Mouse (Mus musculus): ENCODE results near the gene Gm11562. TPM values are rescaled to one million over a fixed set of nuclear protein-coding genes. Genes with fewer than 3 reads are reported as not detected.
"Not testable (repeated sequence)": the region's sequence is repeated elsewhere in the genome, so short reads cannot be mapped to it uniquely, and the experiment has no call there.

The Gm11562 gene
- polyA plus RNA-seq, 1 experiment from 2014 or later: not detected

DNA sequence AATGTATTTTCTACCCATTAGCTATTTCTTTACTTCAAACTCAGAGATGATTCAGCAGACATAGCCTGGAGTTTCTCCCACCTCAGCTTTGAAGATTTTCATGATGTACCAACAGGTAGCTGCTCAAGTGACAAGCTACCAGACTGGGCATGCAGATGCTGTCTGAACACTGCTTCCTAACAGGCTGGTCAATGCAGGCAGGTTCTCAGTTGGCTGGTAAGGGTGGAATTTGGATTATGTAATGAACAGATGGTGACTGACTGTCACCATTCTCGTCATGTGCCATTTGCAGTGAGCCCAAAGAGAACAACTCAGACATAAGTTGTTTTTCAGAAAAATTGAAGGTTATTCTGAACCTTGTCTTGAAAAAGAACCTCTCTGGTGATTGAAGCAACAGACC, 11.1 kb downstream of the Gm11562 start:
- H3K9ac ChIP-seq (ENCODE audit: low read depth, low read length): no peak overlapping the region
- no peaks in the 10 kb centered on the region for H3K36me3 ChIP-seq (ENCODE audit: control insufficient read depth, insufficient read depth, low read length)
- H3K27me3 ChIP-seq (ENCODE audit: control insufficient read depth, insufficient read depth, low read depth, low read length): no peaks in the 10 kb centered on the region
- H3K27ac ChIP-seq (ENCODE audit: low read length): no peak overlapping the region
- H3K4me3 ChIP-seq (ENCODE audit: low read depth, low read length): no peak overlapping the region
- H3K4me1 ChIP-seq (ENCODE audit: control insufficient read depth, insufficient read depth, low read length): no peaks in the 10 kb centered on the region
- H3K4me2 ChIP-seq (ENCODE audit: low read length): no peak overlapping the region
- ATAC-seq: no peak
- WGBS: 75% methylated on average over 1 of the region's 1 CpGs
- H3K9me3 ChIP-seq (replicated peaks; ENCODE audit: control insufficient read depth, low read length, poor library complexity, severe bottlenecking): no peaks in the 10 kb centered on the region

DNA sequence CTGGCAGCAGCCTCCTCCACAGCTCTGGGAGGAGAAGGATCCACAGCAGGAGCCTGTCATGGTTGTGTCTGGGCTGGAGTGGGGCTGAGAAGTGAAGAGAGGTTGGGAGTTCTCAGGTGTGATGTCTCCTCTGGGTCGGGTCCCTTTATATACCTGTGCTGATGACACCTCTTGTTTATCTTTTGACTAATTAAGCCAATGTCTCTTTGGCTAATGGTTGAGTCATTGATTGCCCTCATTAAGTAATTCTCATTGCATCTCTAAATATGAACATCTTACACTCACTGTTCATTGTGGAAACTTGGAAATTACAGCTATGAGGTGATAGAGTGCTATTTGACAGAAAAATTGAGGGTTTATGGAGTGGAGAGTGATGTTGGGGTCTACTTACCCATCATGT, 17.0 kb downstream of the Gm11562 start, which contains the start of gene Gm11938:
Gene Gm11938, minus strand, starts transcription at position 101 of the 400 bp plus-strand sequence.
- not testable (repeated sequence) for H3K4me3 ChIP-seq (ENCODE audit: low read depth, low read length); H3K27me3 ChIP-seq (ENCODE audit: control insufficient read depth, insufficient read depth, low read depth, low read length); H3K27ac ChIP-seq (ENCODE audit: low read length); H3K4me2 ChIP-seq (ENCODE audit: low read length); H3K4me1 ChIP-seq (ENCODE audit: control insufficient read depth, insufficient read depth, low read length); H3K9ac ChIP-seq (ENCODE audit: low read depth, low read length); H3K9me3 ChIP-seq (replicated peaks; ENCODE audit: control insufficient read depth, low read length, poor library complexity, severe bottlenecking); H3K36me3 ChIP-seq (ENCODE audit: control insufficient read depth, insufficient read depth, low read length); ATAC-seq
- 85% methylated on average over 1 of the region's 1 CpGs for WGBS

DNA sequence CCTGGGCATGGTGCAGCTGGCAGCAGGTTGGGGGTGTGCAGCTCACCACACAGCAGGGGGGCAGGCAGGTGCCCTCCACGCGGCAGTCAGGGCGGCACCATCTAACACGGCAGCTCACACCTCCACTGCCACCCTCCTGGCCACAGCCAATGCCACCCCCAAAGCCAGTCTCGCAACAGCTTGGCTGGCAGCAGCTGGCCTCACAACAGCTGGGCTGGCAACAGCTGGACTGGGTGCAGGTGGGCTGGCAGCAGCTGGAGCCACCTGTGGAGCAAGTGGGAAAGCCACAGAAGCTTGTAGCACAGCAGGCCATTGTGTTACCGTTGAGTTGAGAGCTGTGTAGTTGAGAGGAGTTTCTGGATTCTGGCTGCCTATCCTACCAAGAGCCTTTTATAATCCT, 22.5 kb downstream of the Gm11562 start, which contains the start of gene Krtap9-3:
Gene Krtap9-3, minus strand, starts transcription at position 364 of the 400 bp plus-strand sequence.
- not testable (repeated sequence) for H3K4me3 ChIP-seq (ENCODE audit: low read depth, low read length); H3K9ac ChIP-seq (ENCODE audit: low read depth, low read length); H3K27me3 ChIP-seq (ENCODE audit: control insufficient read depth, insufficient read depth, low read depth, low read length); ATAC-seq; H3K4me2 ChIP-seq (ENCODE audit: low read length); H3K27ac ChIP-seq (ENCODE audit: low read length); H3K4me1 ChIP-seq (ENCODE audit: control insufficient read depth, insufficient read depth, low read length); H3K9me3 ChIP-seq (replicated peaks; ENCODE audit: control insufficient read depth, low read length, poor library complexity, severe bottlenecking); H3K36me3 ChIP-seq (ENCODE audit: control insufficient read depth, insufficient read depth, low read length)
- 76% methylated on average over 6 of the region's 6 CpGs for WGBS

DNA sequence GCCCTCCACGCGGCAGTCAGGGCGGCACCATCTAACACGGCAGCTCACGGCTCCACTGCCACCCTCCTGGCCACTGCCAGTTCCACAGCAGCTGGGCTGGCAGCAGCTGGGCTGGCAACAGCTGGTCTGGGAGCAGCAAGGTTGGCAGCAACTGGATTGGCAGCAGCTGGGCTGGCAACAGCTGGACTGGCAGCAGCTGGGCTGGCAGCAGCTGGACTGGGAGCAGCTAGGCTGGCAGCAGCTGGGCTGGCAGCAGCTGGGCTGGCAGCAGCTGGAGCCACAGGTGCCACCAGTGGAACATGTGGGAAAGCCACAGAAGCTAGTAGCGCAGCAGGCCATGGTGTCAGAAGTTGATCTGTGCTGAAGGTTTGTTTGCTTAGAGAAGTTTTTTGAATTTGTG, 29.3 kb downstream of the Gm11562 start, which contains the start of gene Krtap1-3:
Gene Krtap1-3, minus strand, starts transcription at position 359 of the 400 bp plus-strand sequence.
- H3K4me2 ChIP-seq (ENCODE audit: low read length): no peak within 1 kb of the TSS
- H3K4me1 ChIP-seq (ENCODE audit: control insufficient read depth, insufficient read depth, low read length): no peaks in the 10 kb centered on the region
- H3K36me3 ChIP-seq (ENCODE audit: control insufficient read depth, insufficient read depth, low read length): no peaks in the 10 kb centered on the region
- no peak within 1 kb of the TSS for H3K4me3 ChIP-seq (ENCODE audit: low read depth, low read length)
- H3K27ac ChIP-seq (ENCODE audit: low read length): no peak within 1 kb of the TSS
- H3K27me3 ChIP-seq (ENCODE audit: control insufficient read depth, insufficient read depth, low read depth, low read length): no peaks in the 10 kb centered on the region
- H3K9ac ChIP-seq (ENCODE audit: low read depth, low read length): no peak within 1 kb of the TSS
- WGBS: 92% methylated on average over 6 of the region's 6 CpGs
- no peak for ATAC-seq
- no peaks in the 10 kb centered on the region for H3K9me3 ChIP-seq (replicated peaks; ENCODE audit: control insufficient read depth, low read length, poor library complexity, severe bottlenecking)

DNA sequence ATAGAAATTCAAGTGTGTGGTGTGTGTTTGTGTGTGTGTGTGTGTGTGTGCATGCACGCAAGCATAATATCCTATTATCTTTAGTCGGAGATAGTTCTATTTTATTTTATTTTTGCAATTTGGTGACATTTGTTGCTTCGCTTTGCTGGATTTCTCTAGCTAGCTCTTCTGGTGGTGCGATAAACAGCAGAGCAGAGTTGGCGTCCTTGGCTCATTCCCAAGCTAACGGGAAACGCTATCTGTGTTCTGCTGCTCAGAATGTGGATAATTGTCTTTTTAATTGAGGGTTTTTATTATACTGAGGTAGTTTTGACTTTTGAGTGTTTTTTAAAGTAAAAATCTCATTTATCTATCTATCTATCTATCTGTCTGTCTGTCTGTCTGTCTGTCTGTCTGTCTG, 35.1 kb downstream of the Gm11562 start:
- no peak overlapping the region for H3K9ac ChIP-seq (ENCODE audit: low read depth, low read length)
- H3K36me3 ChIP-seq (ENCODE audit: control insufficient read depth, insufficient read depth, low read length): no peaks in the 10 kb centered on the region
- no peaks in the 10 kb centered on the region for H3K9me3 ChIP-seq (replicated peaks; ENCODE audit: control insufficient read depth, low read length, poor library complexity, severe bottlenecking)
- no peaks in the 10 kb centered on the region for H3K27me3 ChIP-seq (ENCODE audit: control insufficient read depth, insufficient read depth, low read depth, low read length)
- no peaks in the 10 kb centered on the region for H3K4me1 ChIP-seq (ENCODE audit: control insufficient read depth, insufficient read depth, low read length)
- no peak overlapping the region for H3K4me3 ChIP-seq (ENCODE audit: low read depth, low read length)
- H3K27ac ChIP-seq (ENCODE audit: low read length): no peak overlapping the region
- no peak overlapping the region for H3K4me2 ChIP-seq (ENCODE audit: low read length)
- WGBS: 90% methylated on average over 7 of the region's 7 CpGs
- no peak for ATAC-seq

DNA sequence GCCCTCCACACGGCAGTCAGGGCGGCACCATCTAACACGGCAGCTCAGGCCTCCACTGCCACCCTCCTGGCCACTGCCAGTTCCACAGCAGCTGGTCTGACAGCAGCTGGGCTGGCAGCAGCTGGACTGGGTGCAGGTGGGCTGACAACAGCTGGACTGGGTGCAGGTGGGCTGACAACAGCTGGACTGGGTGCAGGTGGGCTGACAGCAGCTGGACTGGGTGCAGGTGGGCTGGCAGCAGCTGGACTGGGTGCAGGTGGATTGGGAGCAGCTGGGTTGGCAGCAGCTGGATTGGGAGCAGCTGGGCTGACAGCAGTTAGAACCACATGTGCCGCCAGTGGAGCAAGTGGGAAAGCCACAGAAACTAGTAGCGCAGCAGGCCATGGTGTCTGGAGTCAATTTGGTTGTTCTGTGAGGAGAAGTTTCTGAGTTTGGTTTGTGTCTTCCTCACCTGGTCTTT, 37.0 kb downstream of the Gm11562 start, which contains the start of gene Krtap1-4:
Gene Krtap1-4, minus strand, starts transcription at position 410 of the 460 bp plus-strand sequence.
- Histone ChIP-seq H3K36me3 (ENCODE audit: control insufficient read depth, insufficient read depth, low read length) (no peaks in the 10 kb centered on the region), H3K4me3 (ENCODE audit: low read depth, low read length) (no peak within 1 kb of the TSS), H3K27ac (ENCODE audit: low read length) (no peak within 1 kb of the TSS), H3K9me3 (replicated peaks; ENCODE audit: control insufficient read depth, low read length, poor library complexity, severe bottlenecking) (no peaks in the 10 kb centered on the region), H3K27me3 (ENCODE audit: control insufficient read depth, insufficient read depth, low read depth, low read length) (no peaks in the 10 kb centered on the region), H3K4me2 (ENCODE audit: low read length) (no peak within 1 kb of the TSS), H3K4me1 (ENCODE audit: control insufficient read depth, insufficient read depth, low read length) (no peaks in the 10 kb centered on the region), H3K9ac (ENCODE audit: low read depth, low read length) (no peak within 1 kb of the TSS)
- WGBS: 82% methylated on average over 5 of the region's 5 CpGs
- ATAC-seq: no peak

DNA sequence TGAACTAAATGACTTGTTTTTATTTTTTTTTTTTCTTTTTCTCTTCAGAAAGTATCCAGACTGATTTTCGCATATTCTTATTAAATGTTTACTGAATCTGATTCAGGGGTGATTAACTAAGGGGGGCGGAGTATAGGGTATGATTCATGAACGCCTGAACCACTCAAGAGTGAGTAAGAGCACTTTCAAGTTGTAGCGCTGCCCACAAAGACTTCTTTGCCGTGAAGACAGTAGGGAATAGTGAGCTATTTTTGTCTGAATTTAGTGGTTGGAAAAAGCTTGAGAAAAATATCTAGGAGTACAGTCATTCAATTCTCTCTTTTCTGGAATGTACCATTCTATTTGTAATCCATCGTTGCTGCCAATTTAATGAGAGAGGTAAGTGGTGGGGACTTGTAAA, 38.7 kb downstream of the Gm11562 start:
- no peaks in the 10 kb centered on the region for H3K27me3 ChIP-seq (ENCODE audit: control insufficient read depth, insufficient read depth, low read depth, low read length)
- H3K9me3 ChIP-seq (replicated peaks; ENCODE audit: control insufficient read depth, low read length, poor library complexity, severe bottlenecking): no peaks in the 10 kb centered on the region
- H3K4me2 ChIP-seq (ENCODE audit: low read length): no peak overlapping the region
- 85% methylated on average over 6 of the region's 6 CpGs for WGBS
- no peak for ATAC-seq
- H3K4me3 ChIP-seq (ENCODE audit: low read depth, low read length): no peak overlapping the region
- H3K27ac ChIP-seq (ENCODE audit: low read length): no peak overlapping the region
- no peak overlapping the region for H3K9ac ChIP-seq (ENCODE audit: low read depth, low read length)
- no peaks in the 10 kb centered on the region for H3K4me1 ChIP-seq (ENCODE audit: control insufficient read depth, insufficient read depth, low read length)
- H3K36me3 ChIP-seq (ENCODE audit: control insufficient read depth, insufficient read depth, low read length): no peaks in the 10 kb centered on the region

DNA sequence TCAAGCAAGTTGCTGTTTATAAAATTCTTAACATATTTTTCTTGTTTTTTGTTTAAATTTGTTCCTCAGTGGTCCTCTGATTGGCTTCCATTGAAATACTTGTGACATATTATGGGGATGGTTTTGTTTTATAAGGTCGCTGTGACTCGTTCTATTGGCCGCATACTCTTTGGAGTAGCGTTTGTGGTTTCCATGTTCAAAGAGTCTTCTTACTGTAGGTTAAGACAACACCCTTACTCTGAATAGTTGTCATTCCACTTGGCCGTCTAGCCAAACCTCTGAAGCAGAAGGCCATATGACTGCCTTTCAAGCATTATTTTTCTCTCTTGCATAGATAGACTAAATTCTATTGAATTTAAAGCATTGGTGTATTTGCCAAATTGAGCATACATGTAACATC, 39.2 kb downstream of the Gm11562 start:
- no peak overlapping the region for H3K4me2 ChIP-seq (ENCODE audit: low read length)
- WGBS: 95% methylated on average over 5 of the region's 5 CpGs
- no peak overlapping the region for H3K4me3 ChIP-seq (ENCODE audit: low read depth, low read length)
- no peaks in the 10 kb centered on the region for H3K27me3 ChIP-seq (ENCODE audit: control insufficient read depth, insufficient read depth, low read depth, low read length)
- H3K9ac ChIP-seq (ENCODE audit: low read depth, low read length): no peak overlapping the region
- H3K9me3 ChIP-seq (replicated peaks; ENCODE audit: control insufficient read depth, low read length, poor library complexity, severe bottlenecking): no peaks in the 10 kb centered on the region
- H3K4me1 ChIP-seq (ENCODE audit: control insufficient read depth, insufficient read depth, low read length): no peaks in the 10 kb centered on the region
- no peak for ATAC-seq
- H3K27ac ChIP-seq (ENCODE audit: low read length): no peak overlapping the region
- H3K36me3 ChIP-seq (ENCODE audit: control insufficient read depth, insufficient read depth, low read length): no peaks in the 10 kb centered on the region

DNA sequence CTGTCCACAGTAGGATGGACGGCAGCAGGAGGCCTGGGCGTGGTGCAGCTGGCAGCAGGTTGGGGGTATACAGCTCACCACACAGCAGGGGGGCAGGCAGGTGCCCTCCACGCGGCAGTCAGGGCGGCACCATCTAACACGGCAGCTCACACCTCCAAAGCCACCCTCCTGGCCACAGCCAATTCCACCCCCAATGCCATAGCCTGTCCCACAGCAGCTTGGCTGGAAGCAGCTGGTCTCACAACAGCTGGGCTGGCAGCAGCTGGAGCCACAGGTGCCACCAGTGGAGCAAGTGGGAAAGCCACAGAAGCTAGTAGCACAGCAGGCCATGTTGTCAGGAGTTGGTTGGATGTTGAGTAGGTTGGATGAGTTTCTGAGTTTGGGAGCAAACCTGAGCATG, 39.6 kb downstream of the Gm11562 start, which contains the start of gene Krtap1-5:
Gene Krtap1-5, minus strand, starts transcription at position 381 of the 400 bp plus-strand sequence.
- Histone ChIP-seq H3K4me3 (ENCODE audit: low read depth, low read length) (no peak within 1 kb of the TSS), H3K4me2 (ENCODE audit: low read length) (no peak within 1 kb of the TSS), H3K27ac (ENCODE audit: low read length) (no peak within 1 kb of the TSS), H3K4me1 (ENCODE audit: control insufficient read depth, insufficient read depth, low read length) (no peaks in the 10 kb centered on the region), H3K9ac (ENCODE audit: low read depth, low read length) (no peak within 1 kb of the TSS), H3K36me3 (ENCODE audit: control insufficient read depth, insufficient read depth, low read length) (no peaks in the 10 kb centered on the region), H3K27me3 (ENCODE audit: control insufficient read depth, insufficient read depth, low read depth, low read length) (no peaks in the 10 kb centered on the region), H3K9me3 (replicated peaks; ENCODE audit: control insufficient read depth, low read length, poor library complexity, severe bottlenecking) (no peaks in the 10 kb centered on the region)
- 85% methylated on average over 6 of the region's 6 CpGs for WGBS
- ATAC-seq: no peak
